Mouse (Mus musculus) thymus, adult 2 months (tissue): Measurements from ENCODE around the gene Ccdc12. TPM values are rescaled to one million over a fixed set of nuclear protein-coding genes. Genes with fewer than 3 reads are reported as not detected.

Source experiments
- DNase-seq: peaks from one replicate; pipeline ENCODE4 v3.0.0; 2021
- H3K27ac ChIP-seq: fragments of 200-500 bp; 2 replicates; pipeline ENCODE4 v1.5.1; 2012; ENCODE audit warnings: low read length, control low read depth; ENCODE audit not compliant: control insufficient read depth, insufficient read depth
- H3K27me3 ChIP-seq: fragments of 200-500 bp; 2 replicates; pipeline ENCODE4 v1.6.1; 2012; ENCODE audit warnings: mild to moderate bottlenecking, low read length, moderate library complexity, mixed read lengths; ENCODE audit not compliant: control insufficient read depth, insufficient read depth
- H3K36me3 ChIP-seq: fragments of 200-500 bp; 2 replicates; pipeline ENCODE4 v1.6.1; 2012; ENCODE audit warnings: mild to moderate bottlenecking, low read length, moderate library complexity; ENCODE audit not compliant: control insufficient read depth, insufficient read depth
- H3K4me1 ChIP-seq: fragments of 200-500 bp; replicated peaks from 2 replicates; pipeline ENCODE4 v1.6.1; 2012; ENCODE audit warnings: low read length; ENCODE audit not compliant: control insufficient read depth, insufficient read depth
- H3K4me3 ChIP-seq: fragments of 200-500 bp; 2 replicates; pipeline ENCODE4 v1.5.1; 2012; ENCODE audit warnings: mild to moderate bottlenecking, low read length, control low read depth, moderate library complexity; ENCODE audit not compliant: control insufficient read depth, insufficient read depth
- CTCF ChIP-seq: fragments of 200-500 bp; IDR thresholded peaks from 2 replicates; pipeline ENCODE4 v1.5.1; 2012; ENCODE audit warnings: mild to moderate bottlenecking, control low read depth, low read length, moderate library complexity, borderline replicate concordance; ENCODE audit not compliant: control insufficient read depth, poor library complexity, insufficient read depth; ENCODE audit errors: extremely low read depth
- POLR2A ChIP-seq: fragments of 200-500 bp; IDR thresholded peaks from 2 replicates; pipeline ENCODE4 v1.6.1; 2012; ENCODE audit warnings: mild to moderate bottlenecking, low read length, control low read depth, moderate library complexity; ENCODE audit not compliant: control insufficient read depth, poor library complexity, insufficient read depth; ENCODE audit errors: extremely low read depth
- WGBS: fragments of 180-500 bp; shearing (Covaris S2); methylation state at CpG from one replicate; pipeline ENCODE4 v1.1.7; 2018; 5-methylcytosine and 5-hydroxymethylcytosine counted together
- polyA plus RNA-seq: library from polyadenylated mRNA; depleted of rRNA; stranded (reverse); fragments of >200 nt; gene quantifications from 2 replicates; pipeline ENCODE4 v1.2.3, GENCODE M21; 2012

Ccdc12 gene
- polyA plus RNA-seq, 1 experiment = 152 TPM

- Histone ChIP-seq H3K4me1 (peaks cover 58% of the 10 kb centered on the region), H3K4me3 (0 out of 2 replicates have a peak overlapping the region, but pooled peaks have one; percentile 4), H3K27me3 (no peaks in the 10 kb centered on the region), H3K36me3 (peaks cover 9% of the 10 kb centered on the region), H3K27ac (no peak overlapping the region)
- DNase-seq = no peak
- 84% methylated on average over 10 of the region's 10 CpGs for WGBS
- TF ChIP-seq CTCF (no peak), POLR2A (no peak)
Observed at GRCm38 (mm10) chr9:110644295-110644694, 12.0 kb upstream of the Ccdc12 start.

- Histone ChIP-seq H3K36me3 (peaks cover 8% of the 10 kb centered on the region; the same call in 1 of the 2 replicates), H3K4me1 (peaks cover 58% of the 10 kb centered on the region), H3K4me3 (peak overlapping the region; percentile 57), H3K27me3 (no peaks in the 10 kb centered on the region), H3K27ac (peak overlapping the region; percentile 81)
- TF ChIP-seq POLR2A = 0 out of 2 replicates have a peak, but pooled peaks have one; percentile 44
- TF ChIP-seq CTCF = 0 out of 2 replicates have a peak, but pooled peaks have one; percentile 52
- WGBS = 9% methylated on average over 9 of the region's 9 CpGs
- peak; percentile 89 for DNase-seq
Observed at GRCm38 (mm10) chr9:110645219-110645618, 11.1 kb upstream of the Ccdc12 start.

GRCm38 (mm10) chr9:110649775-110650174 is 6.5 kb upstream of the Ccdc12 start:
- no peak for DNase-seq
- Histone ChIP-seq H3K36me3 (no peaks in the 10 kb centered on the region), H3K27me3 (no peaks in the 10 kb centered on the region), H3K27ac (no peak overlapping the region), H3K4me1 (peaks cover 57% of the 10 kb centered on the region), H3K4me3 (no peak overlapping the region)
- TF ChIP-seq CTCF (no peak), POLR2A (no peak)

- Histone ChIP-seq H3K27ac (peak overlapping the region; percentile 80), H3K4me3 (peak overlapping the region; percentile 78), H3K27me3 (no peaks in the 10 kb centered on the region), H3K36me3 (no peaks in the 10 kb centered on the region), H3K4me1 (peaks cover 41% of the 10 kb centered on the region)
- WGBS = 4% methylated on average over 13 of the region's 13 CpGs
- peak; percentile 72 for DNase-seq
- TF ChIP-seq POLR2A (no peak), CTCF (no peak; the same call in 1 of the 2 replicates)
Observed at GRCm38 (mm10) chr9:110651931-110652722, 4.2 kb upstream of the Ccdc12 start.

- Histone ChIP-seq H3K4me1 (peaks cover 45% of the 10 kb centered on the region), H3K27ac (peak overlapping the region; percentile 80; the same call in 1 of the 2 replicates), H3K36me3 (no peaks in the 10 kb centered on the region), H3K27me3 (no peaks in the 10 kb centered on the region), H3K4me3 (peak overlapping the region; percentile 78)
- WGBS = 5% methylated on average over 14 of the region's 14 CpGs
- TF ChIP-seq CTCF = no peak
- no peak for TF ChIP-seq POLR2A
- peak; percentile 31 for DNase-seq
Observed at GRCm38 (mm10) chr9:110652963-110653654, 3.2 kb upstream of the Ccdc12 start.

GRCm38 (mm10) chr9:110653655-110654461 is 2.4 kb upstream of the Ccdc12 start, which contains the start of gene Nbeal2:
Gene Nbeal2 (minus strand): TSS chr9:110654161.
- Histone ChIP-seq H3K36me3 (no peaks in the 10 kb centered on the region), H3K27ac (no peak within 1 kb of the TSS), H3K4me1 (peaks cover 45% of the 10 kb centered on the region), H3K27me3 (no peaks in the 10 kb centered on the region), H3K4me3 (peak within 1 kb of the TSS; percentile 78)
- TF ChIP-seq CTCF (peak; percentile 34; the same call in 1 of the 2 replicates), POLR2A (no peak; the same call in 1 of the 2 replicates)
- peak; percentile 84 for DNase-seq
- WGBS = under 1% methylated on average over 75 of the region's 75 CpGs
